ENCODE assay signal across 17 mouse cellular contexts in genomic region chr17:79536549-79536948, GRCm38 (mm10).
DNase-seq lines count a peak whose midpoint lies in the region; ATAC-seq and TF ChIP-seq lines count a peak whose summit lies in the region.
"Had no signal": no experiment of that assay in that cellular context is flagged by ENCODE, and none has a peak within 500 bp of the region (broad histone marks: within the 10 kb centered on the region; RNA-seq: fewer than 3 reads in every experiment).

No protein-coding gene starts in this region.

- no peak overlapping the region for H3K4me3 ChIP-seq in C2C12 (ENCODE audit: insufficient read depth, poor library complexity, severe bottlenecking)
- H3K4me3 ChIP-seq: forebrain, embryonic 15.5 days; heart, adult 2 months; heart, embryonic 15.5 days; hindbrain, embryonic 10.5 days; intestine, embryonic 15.5 days had no signal

- H3K79me3 ChIP-seq in C2C12 (ENCODE audit: low read depth) = no peaks in the 10 kb centered on the region

- intact Hi-C loops in heart, postnatal 10 days (cut with DNase I) = no loop called here

- H3ac ChIP-seq in C2C12 (ENCODE audit: control insufficient read depth, insufficient read length, low read depth) = no peak overlapping the region

- 0 out of 2 replicates have a peak, but pooled peaks have one; percentile 9 for ATAC-seq in granulocyte monocyte progenitor cell, adult 5-6 weeks (replicated peaks; ENCODE audit: poor library complexity, severe bottlenecking)
- no peak for ATAC-seq in megakaryocyte, adult 5-6 weeks (ENCODE audit: poor library complexity, severe bottlenecking)
- ATAC-seq: forebrain, embryonic 15.5 days; intestine, embryonic 15.5 days had no signal

- peak; percentile 22 for DNase-seq in heart, adult 11 months
- no peak for DNase-seq in heart, postnatal 10 days
- no peak for DNase-seq in cerebellum, adult 9-11 months
- no peak for DNase-seq in lung, postnatal 10 days
- DNase-seq: adrenal gland, postnatal 10 days; cerebellum, adult 11 months; cerebellum, adult 9-10 months; cerebellum, postnatal 36 days; gastrocnemius, postnatal 36 days; heart, adult 2 months had no signal

- no peak for TF ChIP-seq CTCF in C2C12 (IDR thresholded peaks at IDR 0.05; ENCODE audit: control insufficient read depth, insufficient read depth, insufficient read length)

- no peaks in the 10 kb centered on the region for H3K27me3 ChIP-seq in C2C12 (ENCODE audit: control insufficient read depth, insufficient read depth, insufficient read length)
- H3K27me3 ChIP-seq: forebrain, embryonic 15.5 days; heart, embryonic 15.5 days; intestine, embryonic 15.5 days had no signal

- H3K36me3 ChIP-seq in C2C12 (ENCODE audit: control insufficient read depth, insufficient read depth) = no peaks in the 10 kb centered on the region
- H3K36me3 ChIP-seq: forebrain, embryonic 15.5 days; heart, embryonic 15.5 days; hindbrain, embryonic 10.5 days; intestine, embryonic 15.5 days had no signal

- H3K79me2 ChIP-seq in C2C12 (ENCODE audit: control insufficient read depth, insufficient read depth) = no peaks in the 10 kb centered on the region

TF ChIP-seq in C2C12, 6 proteins besides CTCF, POLR2A, EP300 and RAD21:
- TF ChIP-seq USF1 (IDR thresholded peaks at IDR 0.05; ENCODE audit: low read depth) (peak; percentile 24), FOSL1 (IDR thresholded peaks at IDR 0.05; ENCODE audit: insufficient read depth, low read length, poor library complexity, severe bottlenecking) (no peak), MYOD1 (IDR thresholded peaks at IDR 0.05; ENCODE audit: control insufficient read depth, insufficient read length, low read depth) (peak; percentile 66)
